Mouse (Mus musculus) layer of hippocampus, adult 9-11 months (tissue): ENCODE results near the gene Tmem215.

Source experiments
- DNase-seq: peaks from one replicate; pipeline ENCODE4 v3.0.0; 2022

The Tmem215 gene

GRCm38 (mm10) chr4:40471880-40472279 is at the start of gene Tmem215:
TSS of gene Tmem215 (plus strand) at chr4:40472180.
- DNase-seq = no peak

GRCm38 (mm10) chr4:40431916-40432315 is 40.1 kb upstream of the Tmem215 start:
- DNase-seq = no peak

- DNase-seq = no peak
These were observed 38.6 kb upstream of the Tmem215 start for GRCm38 (mm10) chr4:40433379-40433778.

- DNase-seq = no peak
These were observed 37.6 kb upstream of the Tmem215 start for GRCm38 (mm10) chr4:40434388-40434787.

GRCm38 (mm10) chr4:40443565-40443964 is 28.4 kb upstream of the Tmem215 start:
- DNase-seq = no peak

GRCm38 (mm10) chr4:40472700-40473530 is 935 bp downstream of the Tmem215 start:
- no peak for DNase-seq

GRCm38 (mm10) chr4:40473911-40474310 is 1.9 kb downstream of the Tmem215 start:
- DNase-seq = no peak

- DNase-seq = no peak
These were observed 6.0 kb downstream of the Tmem215 start for GRCm38 (mm10) chr4:40477963-40478362.

GRCm38 (mm10) chr4:40486546-40486945 is 14.6 kb downstream of the Tmem215 start:
- DNase-seq = no peak

- DNase-seq = no peak
These were observed 19.8 kb downstream of the Tmem215 start for GRCm38 (mm10) chr4:40491731-40492130.

GRCm38 (mm10) chr4:40496354-40496753 is 24.4 kb downstream of the Tmem215 start:
- no peak for DNase-seq

- no peak for DNase-seq
These were observed 24.8 kb downstream of the Tmem215 start for GRCm38 (mm10) chr4:40496828-40497227.

GRCm38 (mm10) chr4:40499812-40500591 is 28.0 kb downstream of the Tmem215 start:
- DNase-seq = no peak

- no peak for DNase-seq
These were observed 30.5 kb downstream of the Tmem215 start for GRCm38 (mm10) chr4:40502459-40502858.

GRCm38 (mm10) chr4:40509534-40509933 is 37.6 kb downstream of the Tmem215 start:
- DNase-seq = peak; percentile 64

- no peak for DNase-seq
These were observed 41.3 kb downstream of the Tmem215 start for GRCm38 (mm10) chr4:40513235-40513634.

GRCm38 (mm10) chr4:40518545-40519324 is 46.8 kb downstream of the Tmem215 start:
- peak; percentile 25 for DNase-seq
